Mouse (Mus musculus) kidney, adult 10 weeks (tissue): ENCODE measurements around the gene Depdc7. TPM values are rescaled to one million over a fixed set of nuclear protein-coding genes. Genes with fewer than 3 reads are reported as not detected.

Experiments
- polyA plus RNA-seq: library from polyadenylated mRNA; stranded (reverse); fragments of 350-450 nt; fragmentation: Illumina TruSeq; extraction: RNeasy Lipid Tissue Mini Kit (QIAGEN cat#74804); gene quantifications from one replicate; pipeline ENCODE4 v1.2.3, GENCODE M21; 2014; ENCODE audit warnings: low read depth, low replicate concordance

Depdc7 gene
- 66.2 TPM for polyA plus RNA-seq

DNA sequence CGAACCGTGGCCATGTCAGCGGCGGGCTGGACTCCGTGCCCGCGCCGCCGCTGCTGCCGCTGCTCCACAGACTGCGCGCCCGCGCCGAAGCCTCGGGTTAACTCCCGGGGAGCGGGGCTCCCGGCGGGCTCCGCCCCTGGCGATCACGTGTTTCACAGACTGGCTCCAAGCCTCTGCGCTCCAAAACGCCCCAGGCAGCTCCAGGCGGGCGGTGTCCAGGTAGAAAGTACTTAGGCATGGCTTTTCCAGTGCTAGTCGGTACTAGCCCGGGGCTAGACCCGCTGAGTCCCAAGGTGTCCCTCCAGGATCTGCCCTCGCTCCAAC, at the start of gene Depdc7:
Depdc7 (minus strand) TSS at position 138 of the 324 bp plus-strand sequence.

DNA sequence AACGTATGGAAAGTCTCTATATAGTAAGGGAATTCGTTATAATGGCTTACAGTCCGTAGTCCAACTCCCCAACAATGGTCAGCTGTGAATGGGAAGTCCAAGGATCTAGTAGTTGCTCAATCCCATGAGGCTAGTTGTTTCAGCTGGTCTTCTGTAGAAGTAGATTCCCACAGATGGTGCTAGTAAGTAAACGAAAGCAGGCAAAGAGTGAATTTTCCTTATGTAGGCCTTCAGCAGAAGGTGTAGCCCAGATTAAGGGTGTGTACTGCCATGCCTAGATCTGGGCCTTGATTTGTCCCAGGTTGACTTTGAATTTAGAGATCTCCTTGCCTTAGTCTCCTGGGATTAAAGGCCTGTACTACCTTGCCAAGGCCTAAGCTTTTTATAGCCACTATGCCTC, 26.4 kb downstream of the Depdc7 start, which contains the start of gene Pin1rt1:
Pin1rt1 (minus strand) TSS at position 101 of the 400 bp plus-strand sequence.

DNA sequence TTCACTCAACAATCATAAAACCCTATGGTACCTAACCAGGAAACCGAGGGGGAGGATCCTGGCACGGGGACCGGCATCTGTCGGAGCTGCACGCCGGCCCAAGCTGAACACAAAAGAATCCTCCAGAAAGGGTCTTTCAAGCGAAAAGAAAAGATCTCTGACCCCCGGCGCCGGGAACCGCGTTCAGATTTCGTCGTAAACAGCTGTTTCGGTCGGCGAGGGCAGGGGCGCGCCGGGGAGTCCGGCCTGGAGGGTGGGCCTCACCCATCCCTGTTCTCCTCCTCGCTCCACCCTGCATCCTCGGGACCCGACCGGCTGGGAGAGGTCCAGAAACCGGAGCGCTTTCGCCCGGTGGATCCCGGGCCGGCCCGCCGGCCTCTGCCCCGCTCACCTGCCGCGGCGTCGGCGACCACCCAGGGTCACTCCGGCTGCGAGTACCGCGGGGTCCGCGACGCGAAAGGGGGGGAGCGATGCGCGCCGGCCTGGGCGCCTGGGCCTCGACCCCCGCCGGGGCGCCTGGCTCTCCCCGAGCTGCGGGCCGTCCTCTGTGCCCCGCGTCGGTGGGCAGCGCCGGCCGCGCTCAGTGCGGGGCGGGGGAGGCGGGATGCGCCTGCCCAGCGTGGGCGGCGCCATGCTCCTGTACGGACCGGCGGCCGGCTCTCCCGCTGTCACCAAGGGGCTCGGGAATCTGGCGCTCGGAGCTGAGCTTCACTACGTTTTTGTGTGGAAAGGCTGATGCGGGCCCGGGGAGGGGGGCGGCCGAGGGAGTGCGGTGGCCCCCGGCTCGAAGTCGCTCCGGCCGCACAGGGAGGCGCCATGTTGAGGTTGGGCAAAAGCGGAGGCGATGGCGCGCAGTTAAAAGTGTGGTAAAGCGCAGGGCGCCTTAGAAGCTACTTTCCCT, 30.8 kb downstream of the Depdc7 start, which contains the start of gene Tcp11l1:
Tcp11l1 (minus strand) TSS at position 585 of the 901 bp plus-strand sequence.

Other genes starting within 250 kb of the Depdc7 start
- 115 TPM for gene Hipk3, start 248.4 kb downstream of the Depdc7 start, polyA plus RNA-seq
- 39.0 TPM for gene Cstf3, start 152.4 kb downstream of the Depdc7 start, polyA plus RNA-seq
- gene Tcp11l1, start 30.7 kb downstream of the Depdc7 start, polyA plus RNA-seq = 15.9 TPM
- gene Pin1rt1, start 26.5 kb downstream of the Depdc7 start, polyA plus RNA-seq = not detected
- gene Qser1, start 73.9 kb upstream of the Depdc7 start, polyA plus RNA-seq = 31.1 TPM
- gene Prrg4, start 107.0 kb upstream of the Depdc7 start, polyA plus RNA-seq = 10.2 TPM
- 21.0 TPM for gene Ccdc73, start 124.9 kb upstream of the Depdc7 start, polyA plus RNA-seq